Comparison of ENCODE assay signal across 27 mouse cellular contexts in the genomic region with DNA sequence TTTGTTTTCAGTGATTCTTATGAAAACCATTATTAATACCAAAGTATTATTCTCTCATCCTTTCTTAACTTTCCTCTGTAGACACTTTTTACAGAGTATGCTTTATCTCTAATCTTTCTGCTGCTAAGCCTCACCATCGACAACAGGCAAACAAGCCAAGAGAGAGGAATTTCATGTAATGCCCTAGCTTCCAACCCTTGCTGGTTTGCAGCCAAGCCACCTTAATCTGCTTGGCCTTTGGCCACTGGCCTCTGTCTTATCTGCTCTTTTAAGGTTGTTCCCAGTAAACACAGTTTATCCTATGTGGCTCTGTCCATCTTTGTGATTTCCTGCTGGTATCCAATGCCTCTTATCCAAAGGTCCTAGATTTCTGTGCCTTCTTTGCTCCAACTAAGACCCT.
DNase-seq lines count a peak whose midpoint lies in the region; ATAC-seq and TF ChIP-seq lines count a peak whose summit lies in the region.
"Had no signal": no experiment of that assay in that cellular context is flagged by ENCODE, and none has a peak within 500 bp of the region (broad histone marks: within the 10 kb centered on the region; RNA-seq: fewer than 3 reads in every experiment).

No protein-coding gene starts in this region.

- intact Hi-C loops in gastrocnemius, adult 2 months (cut with DNase I) = no loop called here

- H3K27ac ChIP-seq in heart, embryonic 12.5 days (ENCODE audit: poor library complexity, severe bottlenecking) = no peak overlapping the region
- no peak overlapping the region for H3K27ac ChIP-seq in liver, adult 2 months (replicated peaks; ENCODE audit: insufficient read depth, low read depth, low read length)
- H3K27ac ChIP-seq in gastrocnemius, adult 2 months = no peak overlapping the region
- H3K27ac ChIP-seq: embryonic facial prominence, embryonic 13.5 days; hindbrain, embryonic 10.5 days; hindbrain, embryonic 15.5 days; limb, embryonic 10.5 days; limb, embryonic 15.5 days; liver, embryonic 15.5 days had no signal

- no peak overlapping the region for H3K4me3 ChIP-seq in heart, embryonic 12.5 days
- no peak overlapping the region for H3K4me3 ChIP-seq in liver, adult 2 months (ENCODE audit: insufficient read depth, low read depth, low read length)
- H3K4me3 ChIP-seq in gastrocnemius, adult 2 months = no peak overlapping the region
- H3K4me3 ChIP-seq: embryonic facial prominence, embryonic 13.5 days; hindbrain, embryonic 10.5 days; hindbrain, embryonic 15.5 days; limb, embryonic 10.5 days; limb, embryonic 15.5 days; liver, embryonic 15.5 days had no signal

- H3K4me1 ChIP-seq in heart, embryonic 12.5 days (replicated peaks) = no peaks in the 10 kb centered on the region
- H3K4me1 ChIP-seq in liver, adult 2 months (ENCODE audit: control insufficient read depth, insufficient read depth, low read length) = no peaks in the 10 kb centered on the region
- H3K4me1 ChIP-seq: embryonic facial prominence, embryonic 13.5 days; hindbrain, embryonic 10.5 days; hindbrain, embryonic 15.5 days; limb, embryonic 10.5 days; limb, embryonic 15.5 days; liver, embryonic 15.5 days had no signal

- ATAC-seq in heart, embryonic 12.5 days (ENCODE audit: insufficient number of reproducible peaks, low FRiP score) = no peak
- ATAC-seq: forebrain, embryonic 16.5 days; inflammation-experienced regulatory T-cells, adult 6 months; midbrain, embryonic 16.5 days had no signal

- H3K79me2 ChIP-seq in liver, adult 2 months (ENCODE audit: control insufficient read depth, insufficient read depth, low read length) = no peaks in the 10 kb centered on the region

- no peaks in the 10 kb centered on the region for H3K27me3 ChIP-seq in heart, embryonic 12.5 days (replicated peaks)
- H3K27me3 ChIP-seq in liver, adult 2 months (ENCODE audit: control insufficient read depth, insufficient read depth, low read length) = no peaks in the 10 kb centered on the region
- H3K27me3 ChIP-seq: embryonic facial prominence, embryonic 13.5 days; hindbrain, embryonic 15.5 days; limb, embryonic 15.5 days; liver, embryonic 15.5 days had no signal

- no peak overlapping the region for H3K4me2 ChIP-seq in heart, embryonic 12.5 days
- H3K4me2 ChIP-seq: embryonic facial prominence, embryonic 13.5 days; hindbrain, embryonic 15.5 days; limb, embryonic 15.5 days; liver, embryonic 15.5 days; lung, embryonic 14.5 days had no signal

- no peak for TF ChIP-seq POLR2A in liver, adult 2 months (IDR thresholded peaks at IDR 0.05; ENCODE audit: extremely low read depth, insufficient read depth, low read length)

- H3K9ac ChIP-seq in heart, embryonic 12.5 days = no peak overlapping the region
- H3K9ac ChIP-seq in liver, adult 2 months (ENCODE audit: low read depth, low read length) = no peak overlapping the region
- H3K9ac ChIP-seq: embryonic facial prominence, embryonic 13.5 days; hindbrain, embryonic 15.5 days; limb, embryonic 15.5 days; liver, embryonic 15.5 days; lung, embryonic 14.5 days had no signal

- 9% methylated on average over 1 of the region's 1 CpGs for WGBS in heart, embryonic 12.5 days
- 16% methylated on average over 1 of the region's 1 CpGs for WGBS in liver, adult 2 months

- no peaks in the 10 kb centered on the region for H3K36me3 ChIP-seq in heart, embryonic 12.5 days
- no peaks in the 10 kb centered on the region for H3K36me3 ChIP-seq in liver, adult 2 months (ENCODE audit: control insufficient read depth, insufficient read depth, low read length)
- H3K36me3 ChIP-seq: embryonic facial prominence, embryonic 13.5 days; G1E; hindbrain, embryonic 10.5 days; hindbrain, embryonic 15.5 days; limb, embryonic 10.5 days; limb, embryonic 15.5 days; liver, embryonic 15.5 days had no signal

- peak; percentile 18 for DNase-seq in adrenal gland, postnatal 10 days
- DNase-seq in adrenal gland, adult 18-20 months (ENCODE audit: low spot score in 2 of 2) = no peak
- peak; percentile 74 for DNase-seq in heart, adult 11 months
- peak; percentile 30 for DNase-seq in liver, adult 2 months (ENCODE audit: extremely low read depth, low read depth, low spot score)
- DNase-seq in liver = no peak
- DNase-seq in adrenal gland, postnatal 25 days = peak; percentile 5
- no peak for DNase-seq in gastrocnemius, adult 2 months
- DNase-seq: cerebellum, adult 11-12 months; gastrocnemius, postnatal 14 days; kidney, adult 11 months; kidney, postnatal 14 days; layer of hippocampus, adult 9-11 months; lung, embryonic 14.5 days; lung, postnatal 14 days; right cerebral cortex, postnatal 14 days; thymus, postnatal 4 days had no signal

- TF ChIP-seq CTCF in liver, adult 2 months (IDR thresholded peaks at IDR 0.05; ENCODE audit: low read depth, low read length) = no peak
- TF ChIP-seq CTCF in gastrocnemius, adult 2 months (IDR thresholded peaks at IDR 0.05) = no peak

- no peaks in the 10 kb centered on the region for H3K9me3 ChIP-seq in heart, embryonic 12.5 days (replicated peaks)
- H3K9me3 ChIP-seq: embryonic facial prominence, embryonic 13.5 days; G1E; hindbrain, embryonic 10.5 days; hindbrain, embryonic 15.5 days; limb, embryonic 10.5 days; limb, embryonic 15.5 days; liver, embryonic 15.5 days had no signal

Comparison
In these comparisons a context has a peak if more than half of its experiments do, and no peak if none do; other contexts are left out.
1. DNase-seq: peak in adrenal gland, postnatal 10 days (single experiment), heart, adult 11 months (single experiment), liver, adult 2 months (single experiment) and adrenal gland, postnatal 25 days (single experiment); none in adrenal gland, adult 18-20 months (0 of 2), liver (single experiment) and gastrocnemius, adult 2 months (single experiment).